Mouse (Mus musculus) fat pad, adult 2 months (tissue): Measurements from ENCODE around the gene Pum3.
"Not testable (repeated sequence)": the region's sequence is repeated elsewhere in the genome, so short reads cannot be mapped to it uniquely, and the experiment has no call there.

Experiments used
- DNase-seq: peaks from one replicate; pipeline ENCODE4 v3.0.0-alpha.2; 2011; ENCODE audit warnings: low read depth, low spot score; ENCODE audit errors: extremely low read depth

The Pum3 gene

GRCm38 (mm10) chr19:27394341-27394990, 35.2 kb downstream of the Pum3 start:
- DNase-seq: no peak

DNA sequence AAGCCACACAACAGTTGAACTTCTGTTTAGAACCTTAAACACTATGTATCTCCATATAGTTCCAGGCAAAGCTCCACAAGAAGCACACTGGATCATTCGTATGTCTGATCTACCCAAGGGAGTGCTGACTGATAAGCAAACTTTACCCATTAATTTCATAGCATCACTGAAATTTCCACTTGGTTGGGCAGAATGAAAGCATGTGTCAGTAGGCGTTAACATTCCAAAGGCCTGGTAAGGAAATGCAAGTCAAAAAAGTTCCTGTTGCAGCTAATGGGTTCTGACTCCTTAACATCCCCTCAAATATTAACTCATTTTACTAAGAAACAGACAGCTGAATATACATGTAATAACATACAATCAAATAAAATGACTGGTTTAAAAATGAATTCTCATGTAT, 37.2 kb downstream of the Pum3 start:
- no peak for DNase-seq

DNA sequence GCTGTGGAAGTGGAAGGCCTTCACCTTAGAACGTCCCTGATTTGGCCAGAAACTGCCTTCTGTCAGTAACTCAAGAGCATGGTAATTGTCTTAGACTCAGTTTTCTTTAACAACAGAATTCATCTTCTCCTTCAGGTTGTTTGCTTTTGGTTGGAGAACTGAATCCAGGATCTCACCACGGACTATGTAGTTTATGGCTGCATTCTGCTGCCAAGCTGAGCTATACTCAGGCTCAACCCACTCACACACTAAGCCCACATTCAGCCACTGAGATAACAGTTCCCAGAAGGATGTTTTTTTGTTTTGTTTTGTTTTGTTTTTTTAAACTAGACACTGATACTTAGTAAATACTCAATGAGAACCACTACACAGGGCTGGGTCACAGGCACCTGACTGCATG, 38.3 kb downstream of the Pum3 start:
- no peak for DNase-seq

GRCm38 (mm10) chr19:27389566-27389965, 40.1 kb downstream of the Pum3 start:
- DNase-seq: not testable (repeated sequence)

GRCm38 (mm10) chr19:27385304-27385703, 44.3 kb downstream of the Pum3 start:
- no peak for DNase-seq

DNA sequence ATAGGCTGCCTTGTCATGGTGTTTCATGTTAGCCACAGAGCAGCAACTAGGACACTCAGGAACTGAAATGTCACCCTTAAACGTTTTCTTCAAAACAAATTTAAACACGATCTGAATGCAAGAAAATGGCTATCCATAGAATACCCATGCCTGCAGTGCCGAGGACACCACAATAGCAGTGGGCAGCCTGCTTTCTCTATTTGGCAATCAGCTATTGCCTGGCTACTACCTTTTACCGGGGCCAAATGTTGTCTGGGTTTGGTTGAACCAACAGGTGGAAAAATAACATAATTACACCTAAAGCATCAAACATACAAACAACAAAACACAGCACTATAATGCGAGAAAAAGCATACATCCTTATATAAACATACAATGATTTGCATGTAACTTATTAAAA, 46.4 kb downstream of the Pum3 start:
- no peak for DNase-seq

DNA sequence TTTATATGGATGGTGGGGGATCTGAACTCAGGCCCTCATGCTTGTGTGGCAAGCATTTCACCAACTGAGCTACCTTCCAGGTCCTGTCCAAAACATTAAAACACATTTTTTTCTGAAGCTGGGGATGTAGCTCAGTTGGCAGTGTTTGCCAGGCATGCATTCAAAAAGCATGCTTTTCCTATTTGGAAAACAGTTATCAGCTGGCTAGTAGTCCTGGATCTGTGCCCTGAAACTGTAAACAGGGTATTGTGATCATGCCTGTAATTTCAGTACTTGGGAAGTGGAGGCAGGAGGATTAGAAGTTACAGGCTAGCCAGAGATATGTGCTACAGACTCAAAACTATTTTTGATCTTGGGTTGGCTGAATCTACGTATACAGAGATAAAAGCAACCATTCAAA, 47.5 kb downstream of the Pum3 start:
- DNase-seq: no peak

DNA sequence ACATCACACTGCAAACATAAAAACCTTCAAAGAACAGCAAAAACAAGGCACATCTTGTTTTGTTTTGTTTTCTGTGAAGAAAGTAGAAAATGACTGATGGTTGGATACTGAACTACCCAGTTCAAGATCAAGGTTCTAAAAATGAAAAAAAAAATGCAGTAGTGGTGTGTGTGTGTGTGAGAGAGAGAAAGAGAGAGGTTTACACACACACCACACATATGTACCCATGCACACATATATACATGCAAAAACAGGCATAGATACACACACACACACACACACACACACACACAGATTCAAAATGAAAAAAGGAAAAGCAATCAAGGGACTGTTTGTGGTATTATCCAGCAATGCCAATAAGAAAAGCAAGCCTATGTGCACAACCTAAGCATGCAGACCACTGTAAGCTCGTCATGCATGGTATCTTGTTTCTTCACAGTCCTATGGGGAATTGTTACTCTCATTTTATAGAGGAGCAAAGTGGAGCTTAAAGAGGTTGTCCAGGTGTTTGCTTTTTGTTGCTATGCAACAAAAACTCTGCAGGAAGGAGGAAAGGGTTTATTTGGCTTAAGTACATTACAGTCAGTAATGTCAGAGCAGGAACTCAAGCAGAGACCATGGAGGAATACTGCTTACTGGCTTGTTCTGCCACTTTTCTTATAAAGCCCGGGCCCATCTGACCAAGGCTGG, 49.8 kb downstream of the Pum3 start:
- DNase-seq: no peak

DNA sequence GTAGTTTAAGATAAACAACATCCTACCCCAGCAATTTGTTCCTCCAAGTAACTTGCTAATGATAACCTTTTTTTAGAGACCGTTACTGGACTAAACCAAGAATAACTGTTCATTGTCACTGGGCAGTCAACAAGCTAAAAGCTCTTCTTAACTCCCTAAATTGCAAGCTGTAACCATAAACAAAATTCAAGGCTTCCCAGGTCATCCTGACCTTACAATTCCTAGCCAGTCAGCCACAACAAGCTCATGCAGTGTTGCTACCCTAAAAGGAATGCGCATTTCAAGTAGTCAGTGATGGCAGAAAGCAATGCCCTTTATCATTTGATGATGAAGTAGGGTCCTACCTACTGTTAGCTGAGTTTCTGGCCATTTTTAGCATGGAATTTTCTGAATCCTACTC, 58.8 kb downstream of the Pum3 start:
- DNase-seq: no peak

DNA sequence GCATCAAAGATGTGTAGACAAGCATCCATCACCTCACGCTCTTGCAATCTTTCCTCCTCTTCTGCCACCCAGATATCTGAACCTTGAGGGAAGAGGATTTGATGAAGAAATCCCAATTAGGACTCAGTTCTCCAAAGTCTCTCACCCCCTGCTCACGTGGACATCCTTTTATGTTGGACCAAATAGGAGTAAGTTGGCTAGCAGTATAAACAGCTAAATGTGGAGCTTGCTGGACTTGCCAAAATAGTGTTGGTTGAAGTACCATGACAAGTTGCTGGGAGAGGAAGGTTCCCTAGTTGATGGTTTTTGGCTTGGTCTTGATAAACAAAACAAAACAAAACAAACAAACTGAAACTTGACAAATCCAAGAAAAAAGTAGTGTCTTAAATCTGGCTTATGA, 59.5 kb downstream of the Pum3 start:
- DNase-seq: no peak

DNA sequence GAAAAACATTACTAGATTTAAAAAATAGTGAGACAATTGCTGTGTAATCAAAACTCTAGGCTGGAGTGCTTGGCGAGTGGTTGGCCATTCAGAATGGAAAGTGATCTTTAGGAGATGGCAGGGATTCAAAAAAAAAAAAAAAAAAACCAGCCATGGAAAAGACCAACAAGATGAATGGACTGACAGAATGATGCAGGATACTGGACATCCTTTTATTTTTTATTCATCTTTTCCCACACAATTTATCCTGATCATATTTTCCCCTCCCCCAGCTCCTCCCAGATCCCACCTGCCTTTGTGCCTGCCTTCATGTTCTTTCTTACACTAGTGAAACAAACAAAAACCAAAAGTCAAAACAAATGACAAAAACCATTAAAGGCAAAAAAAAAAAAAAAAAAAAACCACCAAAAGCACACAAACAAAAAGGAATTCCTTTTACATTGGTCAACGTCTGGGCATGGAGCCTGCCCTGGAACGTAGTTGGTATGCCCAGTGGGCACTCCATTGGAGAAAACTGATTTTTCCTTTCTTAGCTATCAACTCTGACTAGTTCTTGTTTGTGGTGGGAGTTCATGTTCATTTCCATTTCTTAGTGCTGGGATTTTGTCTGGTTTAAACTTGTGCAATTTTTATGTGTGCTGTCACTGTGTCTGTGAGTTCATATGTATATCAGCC, 60.0 kb downstream of the Pum3 start:
- no peak for DNase-seq

- no peak for DNase-seq
Observed at GRCm38 (mm10) chr19:27366113-27366746, 63.4 kb downstream of the Pum3 start.

DNA sequence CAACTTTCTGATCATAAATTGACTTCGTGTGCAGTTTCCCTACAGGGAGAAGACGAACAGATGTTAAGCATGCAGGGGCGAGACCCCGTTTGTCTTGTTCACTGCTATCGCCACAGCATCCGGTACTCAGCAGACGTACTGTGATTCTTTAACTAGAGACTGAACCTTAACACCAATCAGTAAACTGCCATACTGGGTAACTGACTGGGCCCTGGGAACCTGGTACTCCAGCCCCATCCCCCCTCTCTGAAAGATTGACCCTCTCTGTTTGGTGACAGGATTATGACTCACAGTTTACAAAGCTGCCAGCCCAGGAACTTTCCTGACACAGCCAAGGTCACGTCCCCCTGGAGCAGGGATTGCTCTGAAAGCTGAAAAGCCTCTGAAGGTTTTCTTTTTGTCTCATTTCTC, 65.1 kb downstream of the Pum3 start:
- no peak for DNase-seq

GRCm38 (mm10) chr19:27363891-27364290, 65.7 kb downstream of the Pum3 start:
- no peak for DNase-seq

GRCm38 (mm10) chr19:27360381-27360780, 69.2 kb downstream of the Pum3 start:
- no peak for DNase-seq

- peak; percentile 59 for DNase-seq
Observed at GRCm38 (mm10) chr19:27351700-27352099, 77.9 kb downstream of the Pum3 start.

GRCm38 (mm10) chr19:27346501-27346900, 83.1 kb downstream of the Pum3 start:
- no peak for DNase-seq
